Mouse (Mus musculus): ENCODE data around the gene Cdc42bpg. TPM values are rescaled to one million over a fixed set of nuclear protein-coding genes. Genes with fewer than 3 reads are reported as not detected.

The Cdc42bpg gene
- total and polyA plus RNA-seq, 2 experiments from 2014 or later = 0.23 to 4.7 TPM

DNA sequence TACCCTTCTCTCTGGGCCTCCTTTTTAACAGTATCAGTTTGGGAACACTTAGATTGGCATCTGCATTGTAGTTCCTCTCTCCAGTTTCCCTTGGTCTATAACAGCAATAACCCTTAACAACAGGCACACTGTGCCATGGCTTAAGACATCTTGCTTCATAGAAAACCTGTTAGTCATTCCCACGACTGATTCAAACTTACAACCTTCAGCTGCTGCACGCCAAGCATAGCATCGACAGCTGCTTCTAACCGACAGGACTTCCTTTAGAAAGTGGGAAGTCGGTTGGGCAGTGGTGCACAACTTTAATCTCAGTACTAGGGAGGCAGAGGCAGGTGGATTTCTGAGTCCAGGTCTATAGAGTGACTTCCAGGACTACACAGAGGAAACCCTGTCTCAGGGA lies 24.9 kb downstream of the Cdc42bpg start:
- Histone ChIP-seq H3K4me1 (ENCODE audit: insufficient read depth) (peaks cover 3% of the 10 kb centered on the region; the same call in 1 of the 2 replicates), H3K36me3 (ENCODE audit: insufficient read depth) (no peaks in the 10 kb centered on the region), H3K9me3 (ENCODE audit: low read length) (no peaks in the 10 kb centered on the region), H3K27me3 (ENCODE audit: insufficient read depth, low read length) (no peaks in the 10 kb centered on the region), H3K9ac (no peak overlapping the region), H3K4me2 (ENCODE audit: low read depth) (no peak overlapping the region), H3K27ac (ENCODE audit: low read depth, low read length) (no peak overlapping the region), H3K4me3 (ENCODE audit: low read depth, low read length) (no peak overlapping the region)
- TF ChIP-seq CTCF (IDR thresholded peaks at IDR 0.05; ENCODE audit: low read depth) = no peak
- ATAC-seq (no peak), DNase-seq (no peak)
- WGBS = 61% methylated on average over 5 of the region's 5 CpGs

GRCm38 (mm10) chr19:6331719-6332516 lies 25.7 kb downstream of the Cdc42bpg start:
- no peaks in the 10 kb centered on the region for H3K27me3 ChIP-seq (ENCODE audit: insufficient read depth, low read length)
- DNase-seq = peak; percentile 83
- H3K4me2 ChIP-seq (ENCODE audit: low read depth) = peak overlapping the region; percentile 37
- H3K9ac ChIP-seq = 0 out of 2 replicates have a peak overlapping the region, but pooled peaks have one; percentile 28
- WGBS = 21% methylated on average over 13 of the region's 13 CpGs
- no peak for ATAC-seq
- H3K4me1 ChIP-seq (ENCODE audit: insufficient read depth) = peaks cover 10% of the 10 kb centered on the region; the same call in 1 of the 2 replicates
- H3K4me3 ChIP-seq (ENCODE audit: low read depth, low read length) = no peak overlapping the region
- no peak overlapping the region for H3K27ac ChIP-seq (ENCODE audit: low read depth, low read length)
- H3K36me3 ChIP-seq (ENCODE audit: insufficient read depth) = no peaks in the 10 kb centered on the region
- H3K9me3 ChIP-seq (ENCODE audit: low read length) = no peaks in the 10 kb centered on the region
- TF ChIP-seq CTCF (IDR thresholded peaks at IDR 0.05; ENCODE audit: low read depth) = peak; percentile 94

- Histone ChIP-seq H3K4me1 (ENCODE audit: insufficient read depth) (peaks cover 10% of the 10 kb centered on the region; the same call in 1 of the 2 replicates), H3K27me3 (ENCODE audit: insufficient read depth, low read length) (no peaks in the 10 kb centered on the region), H3K9me3 (ENCODE audit: low read length) (no peaks in the 10 kb centered on the region), H3K9ac (no peak overlapping the region), H3K4me2 (ENCODE audit: low read depth) (peak overlapping the region; percentile 27), H3K36me3 (ENCODE audit: insufficient read depth) (peaks cover 20% of the 10 kb centered on the region), H3K27ac (ENCODE audit: low read depth, low read length) (peak overlapping the region; percentile 51), H3K4me3 (ENCODE audit: low read depth, low read length) (no peak overlapping the region)
- no peak for ATAC-seq
- TF ChIP-seq CTCF (IDR thresholded peaks at IDR 0.05; ENCODE audit: low read depth) = no peak
- WGBS = 66% methylated on average over 9 of the region's 9 CpGs
- no peak for DNase-seq
These were observed 27.7 kb downstream of the Cdc42bpg start for GRCm38 (mm10) chr19:6333761-6334595.

- Histone ChIP-seq H3K4me2 (ENCODE audit: low read depth) (peak within 1 kb of the TSS; percentile 84), H3K4me3 (ENCODE audit: low read depth, low read length) (peak within 1 kb of the TSS; percentile 65), H3K27me3 (ENCODE audit: insufficient read depth, low read length) (no peaks in the 10 kb centered on the region), H3K4me1 (ENCODE audit: insufficient read depth) (peaks cover 10% of the 10 kb centered on the region; the same call in 1 of the 2 replicates), H3K9me3 (ENCODE audit: low read length) (no peaks in the 10 kb centered on the region), H3K9ac (peak within 1 kb of the TSS; percentile 86), H3K36me3 (ENCODE audit: insufficient read depth) (peaks cover 29% of the 10 kb centered on the region), H3K27ac (ENCODE audit: low read depth, low read length) (peak within 1 kb of the TSS; percentile 71)
- ATAC-seq = peak; percentile 97
- peak; percentile 72 for TF ChIP-seq CTCF (IDR thresholded peaks at IDR 0.05; ENCODE audit: low read depth)
- WGBS = 1% methylated on average over 40 of the region's 43 CpGs
- DNase-seq = peak; percentile 98
These were observed 28.6 kb downstream of the Cdc42bpg start, which contains the start of gene Men1 for GRCm38 (mm10) chr19:6334673-6335457. TSS of gene Men1 (plus strand) at chr19:6334979.

- peak overlapping the region; percentile 71 for H3K27ac ChIP-seq (ENCODE audit: low read depth, low read length)
- H3K4me2 ChIP-seq (ENCODE audit: low read depth) = peak overlapping the region; percentile 84
- H3K36me3 ChIP-seq (ENCODE audit: insufficient read depth) = peaks cover 34% of the 10 kb centered on the region
- no peaks in the 10 kb centered on the region for H3K9me3 ChIP-seq (ENCODE audit: low read length)
- H3K9ac ChIP-seq = peak overlapping the region; percentile 86
- DNase-seq = no peak
- no peak; the same call in 1 of the 2 replicates for ATAC-seq
- peak overlapping the region; percentile 65 for H3K4me3 ChIP-seq (ENCODE audit: low read depth, low read length)
- no peaks in the 10 kb centered on the region for H3K27me3 ChIP-seq (ENCODE audit: insufficient read depth, low read length)
- no peak; the same call in 1 of the 2 replicates for TF ChIP-seq CTCF (IDR thresholded peaks at IDR 0.05; ENCODE audit: low read depth)
- H3K4me1 ChIP-seq (ENCODE audit: insufficient read depth) = peaks cover 10% of the 10 kb centered on the region; the same call in 1 of the 2 replicates
- 3% methylated on average over 25 of the region's 25 CpGs for WGBS
These were observed 29.2 kb downstream of the Cdc42bpg start for GRCm38 (mm10) chr19:6335458-6335827.

DNA sequence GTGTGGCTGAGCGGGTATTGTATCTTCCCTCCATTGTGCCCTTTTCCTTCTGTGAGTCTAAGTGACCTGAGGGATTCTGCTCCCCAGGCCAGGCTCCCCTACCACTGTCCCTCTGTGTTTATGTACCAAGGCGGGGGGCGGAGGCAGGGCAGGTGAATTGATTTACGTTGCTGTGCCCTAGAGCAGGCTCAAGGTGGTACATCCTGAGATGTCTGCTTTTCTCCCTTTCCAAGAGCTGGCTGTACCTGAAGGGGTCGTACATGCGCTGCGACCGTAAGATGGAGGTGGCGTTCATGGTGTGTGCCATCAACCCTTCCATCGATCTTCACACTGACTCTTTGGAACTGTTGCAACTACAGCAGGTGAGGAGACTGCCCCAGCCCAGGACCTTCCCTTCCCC lies 30.7 kb downstream of the Cdc42bpg start:
- WGBS = 93% methylated on average over 10 of the region's 10 CpGs

More for the DNA sequence above, 30.7 kb downstream of the Cdc42bpg start:
- no peak for TF ChIP-seq CTCF (IDR thresholded peaks at IDR 0.05; ENCODE audit: low read depth)
- peaks cover 36% of the 10 kb centered on the region for H3K36me3 ChIP-seq (ENCODE audit: insufficient read depth)
- H3K4me2 ChIP-seq (ENCODE audit: low read depth) = peak overlapping the region; percentile 84
- DNase-seq (no peak), ATAC-seq (no peak)
- peaks cover 10% of the 10 kb centered on the region; the same call in 1 of the 2 replicates for H3K4me1 ChIP-seq (ENCODE audit: insufficient read depth)
- no peaks in the 10 kb centered on the region for H3K27me3 ChIP-seq (ENCODE audit: insufficient read depth, low read length)
- no peak overlapping the region for H3K9ac ChIP-seq
- no peak overlapping the region for H3K4me3 ChIP-seq (ENCODE audit: low read depth, low read length)
- no peak overlapping the region for H3K27ac ChIP-seq (ENCODE audit: low read depth, low read length)
- no peaks in the 10 kb centered on the region for H3K9me3 ChIP-seq (ENCODE audit: low read length)
